Mouse (Mus musculus): ENCODE data around the gene Ccnq.

The Ccnq gene

DNA sequence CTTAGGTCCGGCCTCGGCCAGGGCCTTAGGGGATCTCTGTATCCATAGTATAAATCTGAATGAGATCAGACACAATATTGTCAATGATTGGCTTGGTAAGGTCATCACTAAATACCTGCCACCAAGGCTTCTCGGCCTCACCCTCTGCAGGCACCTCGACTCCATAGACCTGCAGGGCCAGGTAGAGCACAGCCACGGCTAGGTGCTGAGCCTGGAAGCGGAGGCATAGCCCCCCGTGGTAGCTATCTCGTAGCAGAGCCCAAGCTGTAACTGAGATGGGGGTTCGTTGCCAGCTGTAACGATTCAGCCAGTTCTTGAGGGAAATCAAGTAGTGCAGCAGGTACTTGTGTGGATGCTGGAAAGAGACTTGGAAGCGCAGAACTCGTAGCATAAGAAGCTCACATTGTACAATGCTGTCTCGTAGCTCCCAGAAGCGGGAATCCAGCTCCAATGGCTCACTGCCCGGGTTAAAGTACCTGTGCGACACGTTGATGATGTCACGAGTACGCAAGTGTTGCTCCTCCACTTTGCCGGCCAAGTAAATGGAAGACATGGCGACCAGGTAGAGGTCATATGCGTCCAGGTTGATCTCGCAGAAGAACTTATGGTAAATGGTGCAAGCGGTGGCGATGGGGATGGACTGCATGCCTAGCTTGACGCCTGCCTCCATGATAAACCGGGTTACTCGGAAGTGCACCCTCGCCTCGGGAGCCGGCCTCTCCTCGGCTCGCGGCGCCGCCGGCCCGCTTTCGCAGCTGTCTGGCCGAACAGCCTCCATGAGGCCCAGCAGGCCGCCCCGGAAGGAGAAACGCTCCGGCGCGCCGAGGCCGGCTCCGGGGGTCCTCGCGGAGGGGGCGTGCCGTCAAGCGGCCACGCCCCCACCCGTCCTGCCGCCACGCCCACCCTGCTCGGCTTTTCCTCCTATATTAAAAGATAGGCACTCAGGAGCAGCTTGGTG, at the start of gene Ccnq:
Gene Ccnq, minus strand, starts transcription at position 845 of the 958 bp plus-strand sequence.
- DNase-seq (ENCODE audit: low read depth, low spot score), result no peak

DNA sequence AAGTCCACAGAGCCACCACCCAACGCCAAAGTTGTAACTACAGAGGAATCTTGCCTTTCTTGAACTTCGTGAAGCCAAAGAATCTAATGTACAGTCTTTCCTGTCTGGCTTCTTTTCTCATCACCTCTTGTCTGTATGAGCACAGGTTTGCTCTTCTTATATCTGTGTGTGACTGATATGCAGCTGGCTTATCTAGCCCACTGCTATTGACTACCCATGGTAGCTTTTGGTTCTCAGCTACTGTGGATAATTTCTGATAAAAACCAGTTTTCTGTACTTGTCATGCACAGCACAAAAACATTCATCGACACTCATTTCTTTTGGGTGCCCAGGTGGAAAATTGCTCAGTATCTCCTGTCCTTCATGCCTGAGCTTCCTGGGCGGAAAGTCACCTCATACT, 49.6 kb upstream of the Ccnq start:
- DNase-seq (ENCODE audit: low read depth, low spot score), result no peak

DNA sequence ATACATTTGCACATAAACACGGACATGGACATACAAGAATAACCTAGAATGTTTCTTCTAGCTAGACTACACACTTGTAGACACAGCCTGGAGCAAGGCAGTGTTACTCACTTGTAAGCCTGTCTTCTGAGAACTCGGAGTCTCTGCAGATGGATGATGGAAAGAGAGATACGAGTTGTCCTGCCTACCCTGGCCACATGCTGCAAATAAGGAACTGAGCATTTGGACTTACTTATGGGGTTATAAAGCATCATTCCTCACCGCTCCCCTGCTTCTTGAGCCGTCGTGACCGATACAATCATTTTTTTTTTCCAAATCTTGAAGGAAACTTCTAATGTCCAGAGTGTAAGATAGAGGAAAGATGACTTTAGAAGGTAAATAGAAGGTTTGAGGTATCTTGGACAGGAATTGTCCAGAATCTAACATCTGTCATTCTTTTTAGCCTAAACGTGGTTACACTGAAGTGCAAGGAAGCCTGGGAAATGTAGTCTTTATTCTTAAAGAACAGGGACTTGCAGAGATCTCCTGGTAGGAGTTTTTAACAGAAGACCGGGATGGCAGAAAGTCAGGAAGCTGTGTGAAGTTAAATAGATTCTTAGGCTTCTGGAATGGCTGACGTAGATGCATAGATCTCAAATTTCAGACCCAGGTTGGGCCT, 44.7 kb upstream of the Ccnq start:
- no peak for DNase-seq (ENCODE audit: low read depth, low spot score)

DNA sequence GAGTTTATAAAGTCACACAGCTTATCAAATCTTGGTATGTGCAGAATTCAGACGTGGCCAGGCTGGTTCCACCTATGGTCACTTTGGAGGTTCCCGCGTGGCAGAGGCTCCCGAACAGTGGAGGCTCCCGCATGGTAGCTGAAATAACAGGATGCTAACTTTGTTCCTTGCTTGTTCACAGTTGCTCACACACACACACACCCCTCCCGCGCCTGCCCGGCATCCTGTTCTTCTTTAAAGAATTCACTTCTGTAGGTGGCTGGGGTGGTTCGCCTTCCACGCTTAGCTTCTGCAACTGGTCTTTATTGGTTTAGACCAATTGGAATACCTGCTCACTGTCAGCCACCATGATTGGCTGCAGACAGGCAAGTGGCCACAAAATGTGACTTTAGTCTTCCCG, 41.6 kb upstream of the Ccnq start:
- peak; percentile 69 for DNase-seq (ENCODE audit: low read depth, low spot score)

DNA sequence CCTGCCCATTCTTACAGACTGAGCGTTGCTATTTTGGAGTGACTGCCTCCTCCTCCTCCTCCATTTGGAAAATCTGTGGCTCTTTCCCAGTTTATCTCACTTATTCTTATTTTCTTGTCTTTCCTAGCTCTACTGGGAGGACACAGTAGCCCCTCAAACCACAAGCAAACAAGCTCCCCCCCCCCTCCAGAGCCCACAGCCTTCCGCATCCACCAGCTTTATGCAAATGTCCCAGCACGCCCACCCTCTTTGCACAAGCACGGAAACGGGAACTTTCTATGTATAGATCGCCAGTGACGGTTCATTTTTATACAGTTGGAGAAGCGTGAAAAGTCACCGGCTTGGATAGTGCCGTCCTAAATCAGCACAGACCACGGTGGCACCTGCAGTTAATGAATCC, 40.9 kb upstream of the Ccnq start:
- peak; percentile 88 for DNase-seq (ENCODE audit: low read depth, low spot score)

DNA sequence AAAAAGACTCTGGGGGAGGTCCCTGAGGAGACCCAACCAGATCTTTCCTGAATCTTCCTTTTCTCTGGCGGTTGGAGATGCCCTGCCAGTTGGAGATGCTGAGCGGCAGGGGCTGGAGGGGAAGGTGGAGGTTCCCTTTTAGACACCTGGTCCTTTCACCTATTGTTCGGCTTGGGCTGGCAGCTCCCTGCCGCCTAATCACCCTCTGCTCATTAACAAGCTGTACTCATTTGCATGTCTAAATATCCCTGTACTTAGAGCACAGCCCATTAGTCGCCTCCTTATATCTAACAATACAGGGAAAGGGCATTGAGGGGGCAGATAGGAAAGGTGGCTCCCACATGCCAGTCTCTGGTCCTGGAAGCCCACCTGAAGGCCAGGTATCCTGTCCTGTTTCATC, 40.5 kb upstream of the Ccnq start:
- DNase-seq (ENCODE audit: low read depth, low spot score), result no peak

DNA sequence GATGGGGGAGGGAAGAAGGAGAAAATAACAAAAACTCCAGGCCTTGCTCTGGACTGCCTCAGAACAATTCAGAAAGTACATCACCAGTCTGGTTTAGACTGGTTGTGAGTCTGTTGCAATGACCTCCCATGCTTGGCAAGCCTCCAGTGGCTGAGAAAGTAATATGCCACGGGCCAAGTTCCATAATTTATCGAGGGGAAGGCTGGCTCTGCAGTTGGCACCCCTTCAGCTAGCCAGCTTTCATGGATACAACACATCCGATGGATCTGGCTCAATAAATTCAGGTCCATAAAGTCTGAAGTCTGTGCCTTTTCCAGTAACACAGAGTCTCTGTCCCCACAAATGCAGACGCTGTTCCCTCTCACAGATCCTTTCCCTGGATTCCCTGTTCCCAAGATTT, 40.1 kb upstream of the Ccnq start:
- DNase-seq (ENCODE audit: low read depth, low spot score), result no peak

DNA sequence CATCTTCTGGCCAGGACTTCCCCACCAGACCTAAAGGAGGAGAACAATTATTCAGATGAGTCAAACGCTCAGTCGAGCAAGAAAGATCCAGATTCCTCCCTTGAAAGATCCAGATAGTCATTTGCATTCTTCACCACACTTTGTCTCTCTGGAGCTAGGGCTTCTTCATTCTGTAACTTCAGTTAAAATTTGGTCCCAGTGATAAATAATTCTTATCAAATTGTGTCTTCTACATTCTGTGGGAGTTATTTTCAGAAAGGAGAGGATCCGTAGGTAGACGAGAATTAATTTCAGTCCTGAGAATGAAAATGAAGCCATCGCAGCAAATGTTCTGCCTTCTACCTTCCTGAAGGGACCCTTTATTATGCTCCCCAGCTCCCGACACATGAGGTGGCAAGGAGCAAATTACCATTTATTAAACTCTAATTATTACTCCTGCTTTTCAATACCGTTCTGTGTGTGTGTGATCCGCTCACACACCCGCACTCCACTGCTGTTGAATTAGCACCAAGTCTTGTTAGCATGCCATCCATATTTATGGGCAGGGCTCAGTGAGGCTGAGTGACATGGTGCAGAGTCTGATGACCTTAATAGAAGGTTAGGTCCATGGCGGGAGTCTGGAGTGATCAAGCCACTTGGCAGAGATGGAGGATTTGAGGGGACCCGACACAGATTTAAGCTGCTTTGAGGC, 38.0 kb upstream of the Ccnq start:
- no peak for DNase-seq (ENCODE audit: low read depth, low spot score)

DNA sequence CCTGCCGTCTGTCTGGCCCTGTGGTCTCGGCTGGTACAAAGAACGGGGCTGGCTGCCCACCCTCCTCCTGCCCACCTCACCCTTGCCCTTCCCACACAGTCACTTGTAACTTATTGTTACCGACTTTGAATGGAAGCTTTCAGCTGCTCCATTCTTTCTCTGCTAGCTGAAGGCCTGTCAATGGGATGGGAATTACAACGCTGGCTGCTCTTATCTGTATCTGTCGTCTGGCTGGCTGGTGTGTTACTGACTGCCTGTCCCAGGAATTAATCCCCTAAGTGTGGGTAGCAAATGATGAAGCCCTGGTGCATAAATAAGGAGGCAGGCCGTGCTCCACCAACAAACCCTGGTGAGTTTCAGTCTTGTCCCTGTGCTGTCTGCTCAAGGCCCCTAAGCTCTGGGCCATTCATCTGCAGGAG, 34.5 kb upstream of the Ccnq start:
- no peak for DNase-seq (ENCODE audit: low read depth, low spot score)

DNA sequence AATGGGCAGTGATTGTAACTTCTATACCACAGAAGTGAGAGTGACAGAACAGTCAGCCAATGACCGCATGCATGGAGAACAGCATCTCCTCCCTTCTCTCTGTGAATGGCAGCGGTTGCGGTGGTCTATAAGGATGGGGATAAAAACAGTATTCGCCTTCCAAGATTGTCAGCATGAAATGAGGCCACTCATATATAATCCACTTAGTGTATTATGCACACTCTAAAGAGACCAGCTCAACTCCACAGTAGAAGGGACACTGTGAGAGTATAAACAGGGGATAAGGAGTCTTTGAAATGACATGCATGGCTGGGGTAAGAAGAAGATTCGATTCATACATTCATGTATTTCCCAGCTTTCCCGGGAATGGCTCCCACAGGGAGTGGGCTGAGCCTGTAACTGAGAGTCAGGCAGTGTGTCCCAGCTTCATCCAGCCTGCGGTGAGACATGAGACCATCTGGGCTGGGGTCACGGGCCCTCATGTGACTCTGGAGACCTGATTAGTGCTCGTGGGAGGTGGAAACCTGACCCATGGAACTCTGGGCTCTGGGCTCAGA, 31.3 kb upstream of the Ccnq start:
- no peak for DNase-seq (ENCODE audit: low read depth, low spot score)

DNA sequence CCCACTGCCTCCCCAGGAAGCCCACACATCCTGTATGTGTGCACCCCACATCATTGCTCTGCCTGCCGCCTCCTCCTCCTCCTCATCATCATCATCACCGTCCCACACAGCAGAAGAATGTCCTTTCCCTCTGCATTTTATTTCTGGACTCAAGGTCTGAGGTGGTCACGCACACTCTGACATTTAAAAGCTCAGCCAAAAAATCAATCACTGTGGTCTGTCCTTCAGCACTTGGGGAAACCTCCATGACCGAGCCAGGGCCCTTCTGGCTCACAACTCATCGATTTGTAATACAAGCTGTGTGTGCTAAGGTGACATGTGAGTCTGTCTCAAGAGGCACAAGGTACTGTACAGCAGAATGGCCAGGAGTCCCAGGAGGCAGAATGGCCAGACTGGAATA, 30.8 kb upstream of the Ccnq start:
- DNase-seq (ENCODE audit: low read depth, low spot score), result no peak

DNA sequence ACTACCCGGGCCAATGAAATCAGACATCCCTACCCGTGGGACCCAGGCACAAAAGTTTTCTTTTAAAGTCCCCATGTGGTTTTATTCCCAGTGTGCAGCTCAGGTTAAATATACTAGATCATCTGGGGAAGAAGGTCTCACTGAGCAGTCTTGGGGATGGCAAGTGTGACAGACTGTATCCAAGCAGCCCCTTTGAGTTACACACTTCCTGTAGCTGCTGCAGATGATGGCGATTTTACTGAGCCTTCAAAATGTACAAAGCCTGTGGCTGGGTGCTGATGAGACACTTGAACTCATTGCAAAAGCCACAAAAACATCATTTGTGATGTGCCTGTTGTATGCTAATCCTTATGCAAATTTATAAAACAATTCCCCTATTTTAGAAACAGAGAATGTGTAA, 29.0 kb upstream of the Ccnq start:
- DNase-seq (ENCODE audit: low read depth, low spot score), result no peak

DNA sequence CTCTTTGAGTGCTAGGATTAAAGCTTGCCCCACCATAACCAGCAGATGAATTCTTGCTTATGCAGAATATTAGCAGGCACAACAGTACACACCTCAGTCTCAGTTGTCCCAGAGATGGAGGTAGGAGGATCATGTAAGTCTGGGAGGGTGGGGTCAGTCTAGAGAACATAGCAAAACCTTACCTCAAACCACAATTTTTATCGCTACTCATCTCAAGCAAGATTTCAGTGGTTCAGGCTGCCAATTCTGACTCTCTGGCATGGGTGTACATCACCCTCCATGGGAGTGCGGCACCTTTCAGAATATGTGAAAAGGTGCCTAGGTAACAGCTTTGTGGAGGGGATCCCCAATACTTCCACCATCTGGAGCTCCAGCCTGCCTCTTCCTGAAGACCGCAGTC, 28.5 kb upstream of the Ccnq start:
- no peak for DNase-seq (ENCODE audit: low read depth, low spot score)

DNA sequence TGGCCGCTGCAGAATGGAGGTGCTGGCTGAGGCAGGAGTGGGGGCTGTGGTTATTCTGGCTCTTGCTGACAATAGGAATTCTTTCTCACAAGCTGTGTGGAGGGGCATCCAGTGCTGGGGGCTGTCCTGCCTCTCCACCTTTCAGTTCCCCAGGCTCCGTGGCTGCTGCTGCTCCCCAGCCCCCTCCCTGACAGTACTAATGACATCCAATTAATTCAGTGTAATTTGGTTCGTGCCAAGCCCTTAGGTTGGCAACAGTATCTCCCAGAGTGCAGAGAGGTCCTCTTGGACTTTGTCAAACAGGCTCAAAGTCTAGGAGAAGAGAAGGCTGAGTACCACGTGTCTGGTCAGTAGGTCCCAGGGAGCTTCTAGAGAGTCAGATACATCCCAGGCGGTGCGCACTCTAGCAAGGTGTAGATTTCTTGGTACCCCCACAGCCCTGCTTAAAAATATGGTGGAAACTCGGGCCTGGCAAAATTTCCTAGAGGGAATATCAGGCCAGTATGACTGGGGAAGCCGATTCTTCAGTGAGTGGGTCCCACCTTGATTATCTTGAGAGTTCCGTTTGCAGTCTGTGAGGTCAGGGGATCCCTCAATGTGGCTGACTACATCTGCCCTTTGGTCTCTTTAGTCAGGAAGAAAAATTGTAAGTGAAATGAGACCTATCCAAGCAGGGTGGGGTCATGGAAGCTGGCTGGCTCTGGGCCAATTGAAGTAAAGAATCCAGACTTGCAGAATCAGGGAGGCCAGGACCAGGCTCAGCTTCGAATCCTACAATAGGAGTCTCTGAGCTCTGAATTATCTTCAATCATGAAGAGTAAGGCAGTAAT, 26.5 kb upstream of the Ccnq start:
- DNase-seq (ENCODE audit: low read depth, low spot score), result no peak

DNA sequence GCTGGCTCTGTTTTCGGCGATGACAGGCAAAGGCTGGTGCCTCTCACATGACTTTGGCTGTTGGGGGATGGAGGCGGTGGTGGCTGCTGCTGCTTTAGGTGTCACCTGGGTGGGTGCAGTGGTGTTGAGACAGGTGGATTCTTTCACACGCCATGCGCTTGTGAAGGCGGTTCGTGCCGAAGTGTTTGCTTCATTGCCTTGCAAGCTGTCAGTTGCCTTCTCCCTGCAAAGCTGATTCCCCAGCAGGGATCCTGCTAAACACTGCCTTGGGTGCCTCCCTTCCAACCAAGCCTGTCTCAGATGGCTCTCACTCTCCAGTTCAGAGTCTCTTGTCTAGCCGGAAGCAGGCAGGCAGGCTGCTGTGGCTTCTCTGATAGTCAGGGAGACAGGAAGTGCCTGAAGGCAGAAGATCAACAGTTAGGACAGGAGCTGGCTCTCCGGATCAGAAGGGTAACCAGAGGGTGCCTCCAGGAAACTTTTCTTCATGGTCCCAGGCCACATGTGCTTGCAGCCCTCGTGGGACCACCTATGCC, 20.3 kb upstream of the Ccnq start:
- peak; percentile 87 for DNase-seq (ENCODE audit: low read depth, low spot score)

DNA sequence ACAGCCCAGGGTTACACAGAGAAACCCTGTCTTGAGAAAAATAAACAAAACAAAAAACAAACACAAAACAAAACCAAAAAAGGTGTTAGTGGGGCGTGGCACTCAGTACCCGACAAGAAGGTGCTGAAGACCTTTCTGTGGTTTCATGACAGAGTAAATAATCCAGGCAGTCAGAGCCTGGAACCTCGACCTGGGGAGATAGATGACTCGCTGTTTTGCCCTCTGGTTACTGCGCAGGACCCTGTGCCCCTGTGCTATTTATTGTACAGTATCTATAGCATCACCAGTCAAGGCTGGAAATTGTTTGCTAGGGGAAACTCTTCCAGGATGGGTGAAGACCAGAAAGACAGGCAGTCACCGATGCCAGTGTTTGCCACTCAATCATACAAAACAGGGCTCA, 18.9 kb upstream of the Ccnq start:
- DNase-seq (ENCODE audit: low read depth, low spot score), result no peak

DNA sequence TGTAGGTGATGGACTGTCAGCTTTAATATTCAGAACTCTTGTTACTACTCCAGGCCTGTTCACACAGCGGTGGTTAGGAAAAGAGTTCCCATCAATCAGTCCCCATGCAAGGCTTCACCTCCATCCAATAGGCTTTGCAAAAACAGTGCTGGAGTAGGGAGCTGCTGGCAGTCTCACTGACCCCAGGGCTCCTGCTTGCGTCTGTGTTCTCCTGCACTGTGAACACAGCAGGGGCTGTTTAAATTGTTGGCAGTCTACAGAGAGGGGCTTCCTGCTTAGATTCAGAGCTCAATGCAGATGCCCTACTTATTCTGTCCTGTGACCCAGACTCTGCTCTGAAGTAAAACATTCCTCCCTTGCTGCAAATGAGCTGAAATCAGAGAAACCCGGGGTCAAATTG, 17.2 kb upstream of the Ccnq start:
- DNase-seq (ENCODE audit: low read depth, low spot score), result no peak

DNA sequence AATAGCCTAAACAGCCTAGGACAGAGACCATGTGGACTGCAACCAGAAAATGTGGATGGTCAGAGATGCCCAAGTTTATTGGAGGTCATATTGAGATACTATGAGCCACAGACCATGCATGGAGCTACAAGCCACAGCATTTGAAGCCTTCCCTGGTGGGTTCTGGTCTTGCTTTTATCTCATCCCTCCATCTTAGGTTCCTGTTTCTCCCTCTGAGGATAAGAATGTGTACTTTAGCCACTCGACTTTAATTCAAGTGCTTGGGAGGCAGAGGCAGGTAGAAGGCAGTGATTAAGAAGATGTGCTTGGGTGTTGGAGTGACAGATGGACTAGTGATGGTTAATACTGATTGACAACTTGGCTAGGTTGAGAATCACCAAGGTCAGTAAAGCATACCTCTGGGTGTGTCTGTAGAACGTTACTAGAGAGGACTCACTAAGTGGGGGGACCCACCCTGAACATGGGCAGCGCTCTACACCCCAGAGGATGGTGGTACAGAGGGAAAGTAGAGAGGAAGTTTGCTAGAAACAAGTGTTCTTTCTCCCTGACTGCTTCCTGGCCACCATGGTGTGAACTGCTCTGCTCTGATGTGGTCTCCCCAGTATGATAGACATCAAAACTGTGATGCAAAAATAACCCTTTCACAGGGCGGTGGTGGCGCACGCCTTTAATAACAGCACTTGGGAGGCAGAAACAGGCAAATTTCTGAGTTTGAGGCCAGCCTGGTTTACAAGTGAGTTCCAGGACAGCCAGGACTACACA, 14.7 kb upstream of the Ccnq start:
- DNase-seq (ENCODE audit: low read depth, low spot score), result no peak

DNA sequence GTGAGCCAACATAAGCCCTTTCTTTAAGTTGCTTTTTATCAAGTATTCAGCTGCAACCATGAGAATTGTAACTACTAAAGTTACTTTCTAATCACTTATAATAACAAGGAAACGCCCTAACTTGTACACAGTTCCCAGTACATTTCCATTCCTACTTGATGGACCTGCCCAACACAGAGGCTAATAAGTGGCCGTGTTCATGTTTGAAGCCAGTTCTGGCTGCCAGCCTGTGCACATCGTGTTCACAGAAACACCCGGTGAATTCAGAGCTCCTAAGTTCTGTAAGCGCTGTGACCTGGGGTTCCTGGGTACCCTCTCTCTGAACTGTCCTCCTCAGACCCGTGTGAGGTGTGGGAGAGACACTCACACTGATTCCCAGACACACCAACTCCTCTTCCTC, 13.3 kb upstream of the Ccnq start:
- DNase-seq (ENCODE audit: low read depth, low spot score), result no peak

DNA sequence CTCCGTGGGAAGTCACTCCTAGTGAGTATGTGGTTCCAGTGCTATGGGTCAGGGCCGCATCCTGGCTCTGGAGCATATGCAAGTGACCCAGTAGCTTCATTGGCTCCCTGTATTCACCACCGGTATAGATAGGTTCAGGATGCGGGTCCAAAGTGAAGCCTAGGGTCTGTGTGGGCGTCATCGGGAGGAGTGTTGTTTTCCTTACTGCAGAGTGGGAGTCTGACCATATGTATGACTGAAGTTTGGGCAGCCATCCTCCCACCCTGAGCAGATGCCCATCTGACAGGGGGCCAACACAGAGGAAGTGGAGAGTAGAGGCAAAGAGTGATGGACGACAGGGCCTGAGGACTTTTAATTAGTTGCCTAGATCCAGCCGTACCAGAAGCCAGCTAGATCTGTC, 12.8 kb upstream of the Ccnq start:
- no peak for DNase-seq (ENCODE audit: low read depth, low spot score)
